Mouse (Mus musculus) left cerebral cortex, adult 18-20 months (tissue): ENCODE measurements around the gene Gnl2. TPM values are rescaled to one million over a fixed set of nuclear protein-coding genes. Genes with fewer than 3 reads are reported as not detected.

Source experiments
- DNase-seq, 2 experiments: peaks; one replicate each; pipeline ENCODE4 v3.0.0; 2021 to 2022; ENCODE audit warnings: low spot score in 2 of 2, mixed read lengths in 1 of 2
- long read RNA-seq, 2 experiments: library from polyadenylated mRNA; stranded (forward); transcript quantifications; one replicate each; pipeline ENCODE4 v2.0.0; 2021
- total RNA-seq, 2 experiments: library from RNA; stranded (reverse); gene quantifications; 2 replicates each; pipeline ENCODE4 v1.2.3; 2021

The Gnl2 gene
- total RNA-seq, result 10 to 100 TPM; 54.9 to 60.0 TPM
- long read RNA-seq, experiment 1, transcript Gnl2-201 (16 exons, 2,366 nt), result major isoform, 46 of 77 reads
- long read RNA-seq, experiment 1, partial matches to known transcripts, result 4 of 77 reads
- long read RNA-seq, experiment 1, other reads (novel, unspliced or antisense), result 26 of 77 reads
- long read RNA-seq, experiment 2, transcript Gnl2-201 (16 exons, 2,366 nt), result major isoform, 31 of 44 reads
- long read RNA-seq, experiment 2, partial matches to known transcripts, result 3 of 44 reads
- long read RNA-seq, experiment 2, other reads (novel, unspliced or antisense), result 10 of 44 reads

DNA sequence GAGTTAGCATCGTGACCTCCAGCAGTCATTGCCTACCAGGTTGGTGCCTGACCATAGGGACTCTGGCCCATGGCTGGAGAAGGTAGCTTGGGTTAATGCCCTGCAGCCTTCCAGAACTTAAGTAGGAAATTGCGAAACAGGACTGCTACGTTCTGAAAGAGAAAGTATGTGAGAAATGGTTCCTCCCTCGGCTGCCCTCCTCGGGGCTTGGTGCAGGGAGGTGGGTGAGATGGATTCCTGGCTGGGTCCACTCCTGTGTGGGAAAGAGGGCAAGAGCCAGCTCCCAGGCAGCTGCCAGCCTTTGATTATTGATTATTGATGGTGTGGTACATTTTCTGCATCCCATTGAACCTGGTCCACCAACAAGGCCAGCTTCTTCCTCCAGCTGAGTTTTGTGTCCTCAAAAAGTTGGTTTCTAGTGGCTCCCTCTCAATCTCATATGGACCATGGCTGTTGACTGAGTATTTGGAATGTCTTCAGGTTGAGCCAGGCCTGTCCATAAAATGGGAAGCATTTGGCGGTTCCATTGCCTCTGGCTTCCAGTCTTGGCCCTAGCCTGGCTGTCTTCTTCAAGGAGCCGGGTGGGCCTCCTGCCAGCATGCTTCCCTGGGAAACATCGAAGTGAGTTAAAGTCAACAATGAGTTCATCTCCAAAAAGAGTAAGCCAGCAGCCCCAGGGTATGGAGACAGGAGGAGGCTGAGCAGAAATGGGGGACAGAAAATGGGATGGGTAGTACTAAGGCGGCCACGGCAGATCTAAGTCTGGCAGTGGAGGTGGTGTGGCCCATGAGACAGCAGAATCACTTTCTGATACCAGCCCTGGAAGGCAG lies at the start of gene Gnl2:
Gene Gnl2, plus strand, starts transcription at position 780 of the 830 bp plus-strand sequence.
- no peak for DNase-seq

DNA sequence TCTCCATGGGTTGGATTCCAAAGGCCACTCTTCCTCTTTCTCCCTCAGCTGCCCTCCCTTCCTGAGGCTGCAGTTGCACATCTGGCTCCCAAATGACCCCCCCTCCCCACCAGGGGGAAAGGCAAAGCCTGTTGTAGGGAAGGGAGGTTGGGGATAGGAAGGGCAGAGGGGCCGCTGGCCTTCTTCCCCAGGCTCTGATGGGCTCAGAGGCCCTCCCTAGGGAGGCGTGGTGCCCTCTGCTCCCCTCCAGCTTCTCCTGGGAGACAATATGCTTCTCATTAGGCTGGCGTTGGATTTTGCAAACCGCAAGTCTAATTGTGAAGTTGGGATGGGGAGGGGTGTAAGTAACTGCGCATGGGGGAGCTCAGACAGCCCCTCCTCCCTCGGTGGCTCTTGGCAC lies 47.7 kb upstream of the Gnl2 start:
- no peak for DNase-seq

DNA sequence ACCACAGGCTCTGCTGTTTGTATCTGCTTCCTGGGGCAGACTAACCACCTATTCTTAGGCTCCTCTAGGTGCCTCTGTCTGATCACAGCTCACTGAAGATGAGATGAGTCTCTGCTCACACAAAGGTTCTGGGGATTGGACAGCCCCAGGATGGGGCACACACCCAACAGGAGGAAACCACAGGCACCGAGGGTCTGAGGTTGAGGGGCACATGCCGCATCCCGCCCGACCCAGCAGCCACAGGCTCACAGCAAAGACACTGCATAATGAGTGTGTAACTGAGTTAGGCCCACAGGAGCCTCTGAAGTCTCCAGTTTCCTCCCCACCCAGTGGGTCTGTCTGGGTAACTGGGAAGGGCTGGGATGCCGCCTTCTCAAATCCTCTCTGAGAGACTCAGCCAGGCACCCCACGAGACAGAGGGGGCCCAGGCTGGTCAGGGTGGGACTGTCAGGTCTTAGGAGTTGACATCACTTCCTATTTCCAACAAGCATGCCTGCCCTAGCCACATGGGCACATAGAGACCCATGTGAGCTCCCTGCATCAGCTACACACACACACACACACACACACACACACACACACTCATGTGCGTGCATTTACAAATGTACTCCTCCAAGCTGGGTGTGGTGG lies 47.1 kb upstream of the Gnl2 start:
- no peak for DNase-seq

DNA sequence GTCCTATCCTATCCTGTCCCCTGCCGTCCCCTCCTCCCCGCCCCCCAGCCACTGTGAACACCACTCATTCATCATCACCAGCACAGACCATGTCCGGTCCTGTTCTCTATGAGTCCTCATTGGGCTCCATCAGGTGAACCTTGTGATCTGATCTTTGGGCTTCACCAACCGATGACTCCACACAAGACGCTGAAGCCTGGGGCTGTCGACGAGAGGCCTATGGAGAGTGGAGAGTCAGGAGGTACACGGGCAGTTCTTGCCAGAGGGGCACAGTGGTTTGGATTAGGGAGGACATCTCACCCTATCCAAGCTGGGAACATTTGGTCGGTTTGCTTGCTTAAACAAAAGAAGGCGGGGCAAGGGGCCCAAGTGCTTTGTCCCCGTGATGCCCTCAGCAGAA lies 46.2 kb upstream of the Gnl2 start:
- DNase-seq, result no peak

DNA sequence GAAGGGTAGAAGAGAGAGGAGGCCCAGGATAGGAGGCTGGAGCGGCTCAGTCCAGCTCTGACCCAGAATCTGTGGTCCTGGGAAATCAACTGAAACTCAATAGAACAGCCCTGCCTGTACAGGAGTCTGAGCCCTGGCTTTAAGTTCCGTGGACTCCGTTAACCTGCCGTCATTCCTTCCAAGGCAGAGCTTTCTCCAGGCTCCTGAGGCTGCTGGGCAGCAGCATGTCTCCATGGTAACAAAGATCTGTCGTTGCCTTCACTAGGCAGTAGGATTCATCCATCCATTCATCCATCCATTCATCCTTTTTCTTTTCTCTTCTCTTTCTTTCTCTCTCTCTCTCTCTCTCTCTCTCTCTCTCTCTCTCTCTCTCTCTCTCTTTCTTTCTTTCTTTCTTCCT lies 45.7 kb upstream of the Gnl2 start:
- no peak for DNase-seq

DNA sequence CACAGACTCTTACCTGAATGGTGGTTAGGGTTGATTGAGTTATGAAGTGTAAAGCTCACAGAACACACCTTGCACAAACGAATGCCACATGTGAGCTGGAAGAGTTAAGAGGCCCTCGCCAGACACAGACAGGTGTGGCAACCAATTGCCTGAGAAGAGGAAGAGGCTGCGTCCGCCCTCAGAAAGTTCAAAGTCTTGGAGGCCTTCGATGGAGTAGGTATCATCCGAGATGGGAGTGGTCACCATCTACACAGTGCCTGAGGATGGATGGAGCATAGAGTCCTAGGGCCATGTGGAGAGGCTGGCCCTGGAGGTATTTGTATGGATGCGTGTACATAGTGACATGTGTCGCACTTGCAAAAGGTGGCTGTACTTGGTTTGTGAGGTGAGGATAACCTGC lies 45.3 kb upstream of the Gnl2 start:
- no peak for DNase-seq

DNA sequence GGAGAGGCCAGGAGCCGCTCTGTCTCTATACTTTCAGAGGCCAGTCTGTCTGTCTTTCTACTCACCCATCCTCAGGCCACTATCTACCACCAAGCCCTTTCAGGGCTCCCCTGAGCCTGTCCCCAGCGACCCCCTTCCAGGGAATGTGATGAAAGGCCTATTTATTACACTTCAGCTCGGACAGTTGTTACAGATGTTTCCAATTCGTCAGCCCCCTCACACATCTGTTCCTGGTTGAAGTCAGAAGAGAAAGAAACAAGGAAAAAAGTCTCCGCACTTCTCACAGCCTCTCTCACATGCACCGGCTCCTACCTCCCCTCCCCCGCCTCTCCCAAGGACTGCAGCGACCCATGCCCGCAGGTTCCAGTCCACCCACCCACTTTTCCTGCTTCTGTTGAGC lies 44.1 kb upstream of the Gnl2 start:
- no peak for DNase-seq

DNA sequence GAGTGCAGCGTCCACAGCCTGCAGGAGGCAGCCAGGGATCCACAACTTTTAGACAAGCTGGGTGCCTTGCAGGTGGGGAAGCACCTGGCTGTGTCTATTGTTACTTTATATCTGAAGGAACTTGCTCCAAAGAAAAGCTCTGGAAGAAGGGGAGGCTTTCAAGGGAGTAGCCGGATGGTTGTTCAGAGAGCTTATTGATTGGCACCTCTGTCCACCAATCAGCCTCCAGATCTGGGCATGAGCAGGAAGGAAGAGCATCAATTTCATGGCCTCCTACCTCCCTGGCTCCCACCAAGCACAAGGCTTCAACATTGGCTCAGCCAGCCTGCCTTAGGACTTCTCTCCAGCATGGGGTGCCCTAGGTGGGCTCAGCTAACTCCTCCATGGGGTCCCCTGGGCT lies 43.1 kb upstream of the Gnl2 start:
- no peak for DNase-seq

DNA sequence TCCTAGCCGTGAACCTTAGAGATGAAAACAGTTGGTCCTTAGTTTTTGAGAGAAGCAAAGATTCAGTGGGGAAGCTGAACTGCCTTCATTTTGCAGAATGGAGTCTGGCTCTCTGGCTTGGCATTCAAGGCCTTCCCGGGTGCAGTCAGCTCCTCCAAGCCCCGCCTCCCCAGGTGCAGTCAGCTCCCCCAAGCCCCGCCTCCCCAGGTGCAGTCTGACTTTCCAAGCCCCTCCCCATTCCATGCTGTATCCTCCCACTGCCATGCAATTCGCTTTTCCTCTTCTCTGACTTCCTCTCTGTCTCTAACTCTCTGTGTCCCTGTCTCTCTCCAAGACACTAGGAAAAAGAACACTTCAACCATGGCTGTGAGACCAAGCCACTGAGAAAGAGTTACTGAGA lies 38.2 kb upstream of the Gnl2 start:
- DNase-seq, result no peak

DNA sequence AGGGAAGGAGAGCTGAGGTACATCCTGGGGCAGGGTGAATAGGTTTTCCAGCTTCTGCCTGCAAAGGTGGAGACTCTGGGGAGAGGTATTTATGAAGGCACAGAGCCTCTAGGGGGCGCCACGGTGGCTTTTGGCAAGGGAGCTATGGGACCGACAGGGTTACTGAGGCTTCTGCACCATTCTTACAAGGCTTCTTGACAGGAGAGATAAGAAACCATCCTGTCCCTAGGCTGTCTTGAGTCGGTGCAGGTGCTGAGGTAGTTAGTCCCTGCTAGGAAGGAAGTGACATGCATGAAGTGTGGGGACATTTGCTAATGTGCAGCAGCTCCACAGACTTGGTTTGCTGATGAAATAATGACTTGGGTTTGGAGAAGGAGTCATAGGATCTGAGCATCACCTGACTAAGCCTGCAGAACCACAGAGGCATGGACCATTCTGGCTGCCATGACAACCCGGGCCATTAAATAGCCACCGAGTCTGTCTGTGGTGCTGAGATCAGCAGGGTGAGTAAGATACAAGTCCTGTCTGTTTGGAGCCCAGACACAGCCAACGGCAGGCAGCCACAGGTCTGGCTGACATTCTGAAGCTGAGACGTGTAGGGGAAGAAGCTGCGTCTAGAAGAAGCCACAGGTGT lies 32.4 kb upstream of the Gnl2 start:
- DNase-seq, result peak in 1 of 2 experiments; percentile 37

DNA sequence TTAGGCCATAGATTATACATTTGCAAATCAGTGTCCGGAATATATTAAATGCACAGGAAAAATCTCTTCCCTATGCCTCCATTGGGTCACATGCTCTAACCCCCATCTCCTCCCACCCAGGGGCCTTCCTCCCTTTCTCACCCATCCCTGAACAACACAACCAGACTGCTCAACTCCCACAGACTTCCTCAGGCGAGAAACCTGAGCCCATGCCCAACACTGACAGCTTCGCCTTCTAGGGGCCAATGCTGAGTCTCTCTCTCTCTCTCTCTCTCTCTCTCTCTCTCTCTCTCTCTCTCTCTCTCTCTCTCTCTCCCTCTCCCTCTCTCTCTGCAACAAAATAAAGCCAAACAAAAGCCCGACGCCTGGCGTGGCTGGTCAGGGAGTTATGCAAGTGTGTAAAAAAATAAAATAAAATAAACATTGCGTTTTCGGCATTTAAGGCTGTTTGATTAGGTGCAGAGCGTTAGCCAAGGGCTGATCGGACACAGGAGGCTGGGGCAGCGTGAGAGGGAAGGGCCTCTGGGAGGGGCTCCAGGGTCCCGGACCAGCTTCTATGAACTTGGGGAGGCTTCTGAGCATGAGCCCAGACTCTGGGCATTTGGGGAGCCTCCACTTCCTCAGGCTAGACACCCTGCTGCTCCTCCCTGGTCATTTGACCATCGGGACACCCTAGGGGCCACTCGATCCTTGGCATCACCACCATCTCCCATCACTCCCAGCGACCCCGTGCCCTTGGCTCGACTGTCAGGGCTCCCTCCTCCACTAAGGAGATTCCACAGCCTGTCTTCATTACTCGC lies 31.3 kb upstream of the Gnl2 start:
- DNase-seq, result peak; percentile 35 to 51

DNA sequence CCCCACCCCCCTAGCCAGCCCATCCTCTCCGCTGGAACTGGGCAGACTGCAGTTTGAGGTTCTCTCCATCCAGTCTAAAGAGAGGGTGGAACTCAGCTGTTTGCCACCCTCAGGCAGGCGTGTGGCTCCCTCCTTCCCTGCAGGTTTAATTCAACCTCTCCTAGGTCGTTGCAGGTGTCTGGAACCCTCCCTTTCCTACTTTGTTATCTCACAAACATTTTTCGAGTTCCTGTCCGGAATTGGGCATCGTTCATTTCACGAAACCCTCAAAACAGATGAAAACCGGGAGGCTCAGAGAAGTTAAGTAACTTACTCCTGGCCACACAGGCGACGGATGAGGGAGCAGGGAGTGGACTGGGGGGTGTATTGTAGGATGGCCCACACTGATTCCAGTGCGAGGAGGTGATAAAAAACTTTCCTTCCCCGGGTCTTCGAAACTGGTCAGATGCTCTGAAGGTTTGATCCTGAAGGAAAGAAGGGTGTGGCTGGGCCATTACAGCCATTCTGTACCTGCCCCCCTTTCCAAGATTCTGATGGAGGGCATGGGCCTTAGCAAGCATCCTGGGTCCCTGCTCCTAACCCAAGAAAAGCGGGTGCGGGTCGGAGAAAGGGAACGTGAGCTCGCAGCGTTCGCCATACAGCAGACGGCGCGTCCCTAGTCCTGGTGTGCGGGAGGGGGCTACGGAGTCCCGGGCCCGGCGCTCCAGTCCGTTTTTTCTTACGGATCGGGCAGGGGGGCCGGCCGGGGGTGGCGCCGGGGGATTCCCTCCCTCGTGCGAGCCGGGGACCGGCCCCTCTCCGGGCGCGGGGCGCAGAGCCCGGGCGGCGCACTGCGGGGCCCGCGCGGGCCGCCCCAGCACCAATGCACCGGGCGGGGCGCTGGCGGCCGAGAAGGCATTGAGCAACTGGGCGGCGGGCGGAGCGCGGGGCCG lies 30.4 kb upstream of the Gnl2 start, which contains the start of gene Rspo1:
Gene Rspo1, plus strand, starts transcription at position 760 of the 932 bp plus-strand sequence.
- no peak for DNase-seq

DNA sequence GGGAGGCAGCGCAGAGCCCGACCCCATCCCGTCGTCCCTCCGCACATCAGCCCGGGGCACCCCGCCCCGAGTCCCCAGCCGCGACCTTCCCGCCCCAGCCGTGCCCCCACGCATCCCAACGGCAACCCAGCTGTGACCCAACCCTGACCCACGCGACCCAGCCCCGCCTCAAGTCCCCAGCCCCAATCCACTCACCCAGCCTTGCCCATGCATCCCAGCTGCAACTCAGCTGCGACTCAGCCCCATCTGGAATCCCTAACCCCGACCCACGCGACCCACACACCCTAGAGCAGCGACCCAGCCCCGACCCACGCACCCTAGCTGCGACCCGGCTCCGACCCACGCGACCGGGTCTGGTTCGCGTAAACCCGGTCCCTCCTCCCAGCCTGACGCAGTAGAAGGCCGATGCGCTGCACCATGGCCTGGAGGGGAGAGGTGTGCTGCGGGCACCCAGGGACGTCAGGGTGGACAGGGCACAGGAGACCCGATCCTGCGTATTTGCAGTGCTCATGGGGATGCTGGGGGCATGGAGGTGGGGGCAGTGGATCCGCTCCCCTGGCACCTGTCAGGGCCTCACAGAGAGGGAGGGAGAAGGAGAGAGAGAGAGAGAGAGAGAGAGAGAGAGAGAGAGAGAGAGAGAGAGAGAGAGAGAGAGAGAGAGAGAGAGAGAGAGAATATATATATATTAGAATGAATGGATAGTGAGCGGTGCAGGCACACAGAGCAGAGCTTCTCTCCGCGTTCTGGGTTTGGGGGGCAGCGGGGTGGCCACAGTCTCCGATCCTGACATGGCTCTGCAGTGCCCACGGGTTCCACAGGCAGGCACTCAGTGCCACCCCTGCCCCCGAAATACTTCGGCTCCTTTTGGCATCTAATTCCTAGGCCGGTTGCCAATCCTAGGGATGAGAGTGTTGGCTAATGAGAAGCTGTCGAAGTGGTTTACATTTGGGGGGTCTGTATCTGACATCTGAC lies 29.4 kb upstream of the Gnl2 start:
- DNase-seq, result no peak

DNA sequence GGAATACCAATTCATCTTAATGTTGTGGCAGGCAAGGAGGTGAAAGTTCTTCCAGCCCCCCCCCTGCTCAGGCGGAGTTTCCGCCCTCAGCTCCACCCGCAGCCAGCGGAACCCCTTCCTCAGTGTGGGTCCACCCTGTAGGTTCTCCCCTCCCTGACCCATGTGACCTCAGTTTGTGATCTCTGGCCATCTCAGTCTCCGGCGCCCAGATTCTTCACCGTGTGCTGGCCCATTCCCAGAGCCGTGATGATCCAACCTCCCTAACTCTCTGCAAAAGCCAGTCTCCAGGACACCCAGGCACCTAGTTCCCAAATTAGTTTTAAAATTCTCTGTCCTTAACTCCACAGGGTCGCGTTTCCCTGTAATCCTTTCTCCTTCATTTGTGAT lies 28.7 kb upstream of the Gnl2 start:
- DNase-seq, result no peak

DNA sequence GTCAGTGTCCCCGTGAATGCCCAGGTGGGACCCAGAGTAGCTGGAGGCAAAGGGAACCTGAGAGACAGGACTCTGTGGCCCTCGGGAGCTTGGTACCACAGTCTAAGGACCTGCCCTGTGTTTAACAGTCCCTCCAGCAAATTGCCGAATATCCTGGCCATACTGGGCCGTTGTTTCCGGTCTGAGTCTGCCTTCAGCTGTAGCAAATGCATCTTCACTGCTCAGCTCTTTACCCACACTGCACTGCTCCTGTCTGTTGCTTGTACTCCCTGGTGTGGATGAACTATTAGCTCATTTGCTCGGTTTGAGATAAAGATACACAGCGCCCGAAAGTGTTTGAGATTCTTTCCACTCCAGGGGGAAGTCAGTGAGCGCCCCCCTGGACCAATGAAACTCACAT lies 28.0 kb upstream of the Gnl2 start:
- DNase-seq, result no peak

DNA sequence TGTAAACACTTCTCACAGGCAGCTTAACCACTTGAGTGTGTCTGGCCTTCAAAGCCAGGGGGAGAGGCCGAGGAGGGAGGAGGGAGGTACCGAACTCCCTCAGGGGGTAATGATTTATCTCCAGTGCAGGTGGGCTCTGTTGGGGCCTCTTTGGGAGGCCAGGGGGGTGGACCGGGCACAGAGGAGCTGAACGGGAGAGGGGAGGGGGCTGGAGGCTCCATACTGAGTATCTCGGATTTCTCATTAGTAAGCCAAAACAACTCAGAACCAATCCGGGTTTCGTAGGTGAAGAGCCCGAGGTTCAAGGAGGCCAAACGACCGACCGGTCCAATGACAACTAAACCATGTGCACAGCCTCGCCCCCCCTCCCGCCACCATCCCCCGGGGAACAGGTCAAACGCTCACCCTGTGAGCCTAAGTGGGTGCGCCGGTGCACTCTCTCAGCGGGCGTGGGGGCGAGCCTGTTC lies 26.6 kb upstream of the Gnl2 start:
- DNase-seq, result no peak

DNA sequence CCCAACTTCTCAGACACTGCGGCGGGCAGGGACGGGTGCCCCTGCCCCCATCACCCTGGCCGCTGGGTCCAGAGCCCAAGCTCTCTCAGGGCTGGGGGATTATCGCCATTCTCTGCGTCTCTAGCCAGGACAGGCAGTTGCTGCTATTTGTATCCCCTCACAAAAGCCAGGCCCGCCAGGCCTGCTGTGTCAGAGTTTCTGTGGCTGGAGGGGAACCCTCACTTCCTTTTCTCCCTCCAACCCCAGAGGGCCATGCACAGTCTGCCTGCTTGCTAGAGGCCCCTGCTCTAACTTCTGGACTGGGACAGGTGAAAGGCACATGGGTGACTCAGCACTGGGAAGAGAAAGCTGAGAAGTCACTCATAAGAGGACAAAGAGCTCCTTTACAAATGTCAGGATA lies 26.1 kb upstream of the Gnl2 start:
- no peak for DNase-seq

DNA sequence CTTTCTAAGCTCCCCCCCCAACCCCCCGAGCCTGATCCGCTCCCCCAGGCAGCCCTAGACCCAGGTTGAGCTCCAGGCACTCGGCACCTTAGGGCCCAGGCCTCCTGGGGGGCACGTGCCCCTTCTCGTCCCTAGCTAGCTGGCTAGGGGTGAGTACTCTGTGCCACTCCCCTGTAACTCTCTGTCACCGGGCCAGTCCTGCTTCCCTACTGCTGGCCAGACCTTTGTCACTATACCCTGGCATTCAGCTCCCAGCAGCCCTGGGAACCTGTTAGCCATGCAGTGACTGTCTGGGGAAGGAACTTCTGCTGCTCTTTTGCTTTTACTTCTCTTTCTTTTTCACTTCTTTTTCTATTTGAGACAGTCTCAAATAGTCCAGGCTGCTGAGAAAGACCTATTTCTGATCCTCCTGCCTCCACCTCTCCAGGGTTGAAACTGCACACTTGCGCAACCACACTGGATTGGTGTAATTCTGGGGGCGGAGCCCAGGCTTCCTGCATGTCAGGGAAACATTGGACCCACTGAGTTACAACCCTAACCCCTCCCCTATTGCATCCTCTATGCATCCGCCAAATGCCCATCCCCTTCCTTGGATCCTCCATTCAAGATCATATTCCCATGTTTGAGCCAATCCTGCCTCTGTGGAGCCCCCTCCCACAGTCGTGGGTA lies 18.8 kb upstream of the Gnl2 start:
- DNase-seq, result no peak
